In the genomic region with DNA sequence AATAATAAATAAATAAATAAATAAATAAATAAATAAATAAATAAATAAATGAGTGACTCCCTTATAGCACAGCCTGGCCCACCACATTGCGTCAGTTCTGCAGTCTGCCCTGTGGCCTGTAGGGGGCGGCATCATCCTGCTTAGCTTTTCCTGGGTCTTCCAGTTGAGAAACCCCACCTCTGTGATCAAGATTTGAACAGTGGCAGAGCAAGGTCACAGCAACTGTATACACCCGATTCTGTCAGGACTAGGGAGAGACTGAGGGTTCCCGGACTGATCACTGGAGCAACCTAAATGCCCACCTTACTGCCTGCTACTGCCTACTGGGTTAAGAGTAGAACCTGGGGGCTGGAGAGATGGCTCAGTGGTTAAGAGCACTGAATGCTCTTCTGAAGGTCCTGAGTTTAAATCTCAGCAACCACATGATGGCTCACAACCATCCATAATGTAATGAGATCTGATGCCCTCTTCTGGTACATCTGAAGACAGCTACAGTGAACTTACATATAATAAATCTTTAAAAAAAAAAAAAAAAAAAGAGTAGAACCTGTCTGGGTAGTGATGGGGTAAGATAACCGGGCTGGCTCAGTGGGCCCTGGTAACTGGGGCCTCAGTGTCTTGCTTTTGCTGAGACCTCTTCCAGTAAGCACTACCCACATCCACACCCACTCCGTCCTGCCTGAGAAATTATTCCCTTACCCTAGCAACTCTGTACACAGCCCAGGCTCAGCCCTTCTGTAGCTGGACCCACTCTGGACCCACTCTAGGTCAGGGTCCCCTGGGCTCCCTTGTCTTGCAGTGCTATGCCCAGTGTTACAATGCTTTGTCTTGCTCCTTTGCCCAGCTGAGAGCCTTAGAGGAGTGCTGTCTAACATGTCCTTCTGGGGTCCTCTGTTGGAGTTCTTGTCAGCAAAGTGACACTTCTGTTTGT, we compare ENCODE assay signal across 9 mouse cellular contexts. TPM values are rescaled to one million over a fixed set of nuclear protein-coding genes. Genes with fewer than 3 reads are reported as not detected.
DNase-seq lines count a peak whose midpoint lies in the region; ATAC-seq and TF ChIP-seq lines count a peak whose summit lies in the region.
"Had no signal": no experiment of that assay in that cellular context is flagged by ENCODE, and none has a peak within 500 bp of the region (broad histone marks: within the 10 kb centered on the region; RNA-seq: fewer than 3 reads in every experiment).

No protein-coding gene starts in this region.

- no peak overlapping the region for H3ac ChIP-seq in myocyte (ENCODE audit: control insufficient read depth, insufficient read length)

- TF ChIP-seq EP300 in heart, adult 2 months (IDR thresholded peaks at IDR 0.05; ENCODE audit: insufficient read depth, low read depth, low read length): peak; percentile 46; the same call in 1 of the 2 replicates

- H3K27ac ChIP-seq in heart, adult 2 months: no peak overlapping the region
- no peak overlapping the region for H3K27ac ChIP-seq in limb, embryonic 13.5 days
- H3K27ac ChIP-seq: embryonic facial prominence, embryonic 15.5 days had no signal

- no peak overlapping the region for H3K9ac ChIP-seq in heart, adult 2 months (ENCODE audit: low read depth, low read length)
- H3K9ac ChIP-seq in limb, embryonic 13.5 days: no peak overlapping the region
- H3K9ac ChIP-seq: embryonic facial prominence, embryonic 15.5 days had no signal

- H3K4me1 ChIP-seq in heart, adult 2 months (ENCODE audit: control insufficient read depth, insufficient read depth, low read length): peaks cover 2% of the 10 kb centered on the region; the same call in 1 of the 2 replicates
- no peaks in the 10 kb centered on the region for H3K4me1 ChIP-seq in limb, embryonic 13.5 days
- H3K4me1 ChIP-seq: embryonic facial prominence, embryonic 15.5 days had no signal

- no peak for TF ChIP-seq POLR2A in heart, adult 2 months (IDR thresholded peaks at IDR 0.05; ENCODE audit: insufficient read depth, low read depth, low read length)
- no peak for TF ChIP-seq POLR2A in myocyte (IDR thresholded peaks at IDR 0.05; ENCODE audit: insufficient read length, low read depth)

- no peaks in the 10 kb centered on the region for H3K36me3 ChIP-seq in heart, adult 2 months (ENCODE audit: control insufficient read depth, insufficient read depth, low read length)
- no peaks in the 10 kb centered on the region for H3K36me3 ChIP-seq in limb, embryonic 13.5 days
- no peaks in the 10 kb centered on the region for H3K36me3 ChIP-seq in myocyte (ENCODE audit: control insufficient read depth, insufficient read depth)
- H3K36me3 ChIP-seq: embryonic facial prominence, embryonic 15.5 days had no signal

- WGBS in heart, adult 2 months: 47% methylated on average over 6 of the region's 6 CpGs
- WGBS in limb, embryonic 13.5 days: 40% methylated on average over 6 of the region's 6 CpGs

- peak; percentile 79 for TF ChIP-seq CTCF in heart, adult 2 months (IDR thresholded peaks at IDR 0.05)

- no peaks in the 10 kb centered on the region for H3K79me2 ChIP-seq in heart, adult 2 months (replicated peaks; ENCODE audit: control insufficient read depth, insufficient read depth, low read length)
- no peaks in the 10 kb centered on the region for H3K79me2 ChIP-seq in myocyte (ENCODE audit: control insufficient read depth, insufficient read depth)

- H3K4me3 ChIP-seq in heart, adult 2 months: no peak overlapping the region
- no peak overlapping the region for H3K4me3 ChIP-seq in limb, embryonic 13.5 days
- no peak overlapping the region for H3K4me3 ChIP-seq in myocyte
- H3K4me3 ChIP-seq: embryonic facial prominence, embryonic 15.5 days had no signal

- no peaks in the 10 kb centered on the region for H3K9me3 ChIP-seq in limb, embryonic 13.5 days
- H3K9me3 ChIP-seq: embryonic facial prominence, embryonic 15.5 days had no signal

- H3K4me2 ChIP-seq in limb, embryonic 13.5 days (replicated peaks): no peak overlapping the region
- H3K4me2 ChIP-seq in myocyte (ENCODE audit: low read depth): no peak overlapping the region
- H3K4me2 ChIP-seq: embryonic facial prominence, embryonic 15.5 days had no signal

- peak; percentile 86 for ATAC-seq in common myeloid progenitor, adult 5-6 weeks (replicated peaks; ENCODE audit: low read depth, poor library complexity, severe bottlenecking)
- ATAC-seq in limb, embryonic 13.5 days (ENCODE audit: low FRiP score, low read depth): peak; percentile 61; the same call in 1 of the 2 replicates

- intact Hi-C loops in heart, adult 2 months (cut with DNase I): loop anchor here (1.0 kb wide), 1 partner anchor 75 kb away; no protein-coding TSS in a partner anchor

- DNase-seq in 3134 (ENCODE audit: extremely low read depth, insufficient read length, low spot score): peak; percentile 46
- peak; percentile 88 for DNase-seq in R1 (ENCODE audit: low read depth, low spot score)
- DNase-seq in heart, adult 2 months: peak; percentile 83 to 88
- peak; percentile 87 for DNase-seq in kidney, adult 9 months
- peak; percentile 69 to 90 for DNase-seq in spleen, postnatal 4 days (ENCODE audit: low spot score in 2 of 2)

- H3K27me3 ChIP-seq in heart, adult 2 months (ENCODE audit: control insufficient read depth, insufficient read depth, low read length): no peaks in the 10 kb centered on the region
- no peaks in the 10 kb centered on the region for H3K27me3 ChIP-seq in limb, embryonic 13.5 days
- H3K27me3 ChIP-seq in myocyte (ENCODE audit: control insufficient read depth, insufficient read depth, insufficient read length): no peaks in the 10 kb centered on the region
- H3K27me3 ChIP-seq: embryonic facial prominence, embryonic 15.5 days had no signal

TF ChIP-seq in myocyte, 11 proteins besides CTCF, POLR2A, EP300 and RAD21:
- TF ChIP-seq MYOG (IDR thresholded peaks at IDR 0.05; ENCODE audit: control insufficient read depth in 1 of 3, insufficient read depth in 1 of 3, insufficient read length in 2 of 3, low read depth in 2 of 3): no peak
- TF ChIP-seq POLR2AphosphoS2 (IDR thresholded peaks at IDR 0.05; ENCODE audit: insufficient read length, low read depth): no peak
- TF ChIP-seq TCF3 (IDR thresholded peaks at IDR 0.05; ENCODE audit: insufficient read length, low read depth): no peak
- 0 out of 2 replicates have a peak, but pooled peaks have one; percentile 17 for TF ChIP-seq CEBPB (IDR thresholded peaks at IDR 0.05; ENCODE audit: insufficient read depth, poor library complexity, severe bottlenecking)
- TF ChIP-seq USF1 (IDR thresholded peaks at IDR 0.05; ENCODE audit: low read depth): no peak

RNA-seq across cellular contexts. Expression of a gene that starts 8.3 kb away (rescaled TPM):
- 1.2 and 4.7 TPM in 2 replicates for total RNA-seq in common myeloid progenitor, adult 5-6 weeks (2017)
- 1 to 10 TPM; 8.1 to 8.3 TPM for total RNA-seq in heart, adult 2 months (2021)
- 17.9 and 23.3 TPM in 2 replicates for polyA plus RNA-seq in heart, adult 2 months (2012; rRNA removed)
- 50.3 and 54.4 TPM in 2 replicates for polyA plus RNA-seq in limb, embryonic 13.5 days (2015; fragmentation: Nextera tagmentation; extraction: Ambion mirVana)
- polyA plus RNA-seq in myocyte (2012; fragmentation: generic; extraction: Trizol): 51.1 TPM

RNA-seq across cellular contexts. Expression of a gene that starts 13.4 kb away (rescaled TPM):
- 14.2 and 18.9 TPM in 2 replicates for total RNA-seq in common myeloid progenitor, adult 5-6 weeks (2017)
- 10 to 100 TPM; 52.2 to 56.5 TPM for total RNA-seq in heart, adult 2 months (2021)
- polyA plus RNA-seq in heart, adult 2 months (2012; rRNA removed): 35.0 and 36.3 TPM in 2 replicates
- 7.1 and 7.7 TPM in 2 replicates for polyA plus RNA-seq in limb, embryonic 13.5 days (2015; fragmentation: Nextera tagmentation; extraction: Ambion mirVana)
- 42.5 TPM for polyA plus RNA-seq in myocyte (2012; fragmentation: generic; extraction: Trizol)
